ENCODE assay signal across 27 mouse cellular contexts in genomic region chr2:139417506-139417905, GRCm38 (mm10).
"Had no signal": no experiment of that assay in that cellular context is flagged by ENCODE, and none has a peak within 500 bp of the region (broad histone marks: within the 10 kb centered on the region; RNA-seq: fewer than 3 reads in every experiment).

No protein-coding gene starts in this region.

- H3K36me3 ChIP-seq: heart, embryonic 10.5 days; heart, embryonic 12.5 days; hindbrain, embryonic 10.5 days; hindbrain, embryonic 12.5 days; intestine, embryonic 15.5 days; limb, embryonic 10.5 days; limb, embryonic 12.5 days; liver, embryonic 13.5 days had no signal

- H3K27me3 ChIP-seq: heart, embryonic 12.5 days; hindbrain, embryonic 12.5 days; intestine, embryonic 15.5 days; limb, embryonic 12.5 days; liver, embryonic 13.5 days had no signal

- H3K9me3 ChIP-seq: heart, embryonic 10.5 days; heart, embryonic 12.5 days; hindbrain, embryonic 10.5 days; hindbrain, embryonic 12.5 days; intestine, embryonic 15.5 days; limb, embryonic 10.5 days; limb, embryonic 12.5 days; liver, embryonic 13.5 days had no signal

- DNase-seq: gastrocnemius, adult 2 months; gastrocnemius, postnatal 10 days; gastrocnemius, postnatal 25 days; heart, adult 18-20 months; heart, postnatal 10 days; heart, postnatal 4 days; kidney, adult 18-20 months; kidney, adult 8-10 months; kidney, postnatal 10 days; kidney, postnatal 25 days; kidney, postnatal 4 days; liver; liver, embryonic 13.5 days had no signal

- H3K4me2 ChIP-seq: heart, embryonic 12.5 days; hindbrain, embryonic 12.5 days; hindbrain, embryonic 14.5 days; intestine, embryonic 15.5 days; limb, embryonic 12.5 days; liver, embryonic 11.5 days; liver, embryonic 13.5 days had no signal

- H3K27ac ChIP-seq: gastrocnemius, adult 2 months; heart, embryonic 10.5 days; hindbrain, embryonic 10.5 days; hindbrain, embryonic 12.5 days; hindbrain, embryonic 14.5 days; intestine, embryonic 15.5 days; layer of hippocampus, adult 2 months; left cerebral cortex, adult 2 months; limb, embryonic 10.5 days; limb, embryonic 12.5 days; liver, embryonic 13.5 days had no signal

- H3K9ac ChIP-seq: heart, embryonic 12.5 days; hindbrain, embryonic 12.5 days; hindbrain, embryonic 14.5 days; intestine, embryonic 15.5 days; limb, embryonic 12.5 days; liver, embryonic 13.5 days had no signal

- H3K4me3 ChIP-seq: gastrocnemius, adult 2 months; heart, embryonic 10.5 days; heart, embryonic 12.5 days; hindbrain, embryonic 10.5 days; hindbrain, embryonic 12.5 days; intestine, embryonic 15.5 days; layer of hippocampus, adult 2 months; left cerebral cortex, adult 2 months; limb, embryonic 10.5 days; limb, embryonic 12.5 days; liver, embryonic 13.5 days had no signal

- ATAC-seq: hindbrain, embryonic 16.5 days; inflammation-experienced regulatory T-cells, adult 6 months; intestine, embryonic 15.5 days; intestine, postnatal 0 days had no signal

- H3K4me1 ChIP-seq: heart, embryonic 10.5 days; heart, embryonic 12.5 days; hindbrain, embryonic 10.5 days; hindbrain, embryonic 12.5 days; intestine, embryonic 15.5 days; liver, embryonic 13.5 days had no signal
